Mouse (Mus musculus) forebrain, embryonic 11.5 days (tissue): ENCODE measurements around the gene Pabpn1. TPM values are rescaled to one million over a fixed set of nuclear protein-coding genes. Genes with fewer than 3 reads are reported as not detected.
"Not testable (repeated sequence)": the region's sequence is repeated elsewhere in the genome, so short reads cannot be mapped to it uniquely, and the experiment has no call there.

Experiments
- ATAC-seq: fragments of 200-750 bp; cut with Nextera tagmentation; replicated peaks from 2 replicates; pipeline ENCODE4 v1.8.0; 2017; ENCODE audit warnings: moderate TSS enrichment; ENCODE audit not compliant: low FRiP score
- DNase-seq: peaks from one replicate; pipeline ENCODE4 v3.0.0-alpha.2; 2017; ENCODE audit warnings: low spot score
- H3K27ac ChIP-seq: fragments of 300-500 bp; sonication (generic); 2 replicates; pipeline ENCODE4 v1.5.1; 2014; ENCODE audit warnings: low read depth, low read length
- H3K27me3 ChIP-seq: fragments of 300-500 bp; sonication (generic); 2 replicates; pipeline ENCODE4 v1.6.1; 2014; ENCODE audit warnings: mild to moderate bottlenecking, low read length, mixed read lengths; ENCODE audit not compliant: control insufficient read depth, insufficient read depth
- H3K36me3 ChIP-seq: fragments of 300-500 bp; sonication (generic); 2 replicates; pipeline ENCODE4 v1.6.1; 2014; ENCODE audit warnings: mild to moderate bottlenecking, low read length, moderate library complexity, mixed read lengths; ENCODE audit not compliant: control insufficient read depth, insufficient read depth
- H3K4me1 ChIP-seq: fragments of 300-500 bp; sonication (generic); replicated peaks from 2 replicates; pipeline ENCODE4 v1.6.1; 2014; ENCODE audit warnings: low read length, mixed read lengths; ENCODE audit not compliant: control insufficient read depth, insufficient read depth
- H3K4me2 ChIP-seq: fragments of 300-500 bp; sonication (generic); 2 replicates; pipeline ENCODE4 v1.6.1; 2014; ENCODE audit warnings: low read depth, mild to moderate bottlenecking, low read length, moderate library complexity, mixed read lengths; ENCODE audit not compliant: severe bottlenecking
- H3K4me3 ChIP-seq: fragments of 300-500 bp; sonication (generic); 2 replicates; pipeline ENCODE4 v1.5.1; 2014; ENCODE audit warnings: low read depth, low read length
- H3K9ac ChIP-seq: fragments of 300-500 bp; sonication (generic); 2 replicates; pipeline ENCODE4 v1.6.1; 2014; ENCODE audit warnings: low read length
- H3K9me3 ChIP-seq: fragments of 300-500 bp; sonication (generic); 2 replicates; pipeline ENCODE4 v1.6.1; 2016; ENCODE audit warnings: low read length, mixed read lengths; ENCODE audit not compliant: control insufficient read depth
- WGBS: fragments of 180-500 bp; shearing (Covaris S2); extraction: QIAGEN DNeasy Blood & Tissue Kit; methylation state at CpG from one replicate; pipeline ENCODE4 v1.1.7; 2014; 5-methylcytosine and 5-hydroxymethylcytosine counted together
- polyA plus RNA-seq: library from polyadenylated mRNA; unstranded; fragments of >200 nt; fragmentation: Nextera tagmentation; extraction: Ambion mirVana; gene quantifications from 2 replicates; pipeline ENCODE4 v1.2.1, GENCODE M21; 2014

Gene Pabpn1
- polyA plus RNA-seq, 1 experiment from 2014 or later: 182 TPM

- H3K27ac ChIP-seq: no peak overlapping the region
- H3K9me3 ChIP-seq: no peaks in the 10 kb centered on the region
- H3K4me1 ChIP-seq: no peaks in the 10 kb centered on the region
- DNase-seq (no peak), ATAC-seq (no peak)
- no peaks in the 10 kb centered on the region for H3K27me3 ChIP-seq
- H3K36me3 ChIP-seq: no peaks in the 10 kb centered on the region
- no peak overlapping the region for H3K4me3 ChIP-seq
- H3K9ac ChIP-seq: no peak overlapping the region
- 68% methylated on average over 2 of the region's 2 CpGs for WGBS
- H3K4me2 ChIP-seq: no peak overlapping the region
Observed at GRCm38 (mm10) chr14:54944939-54945338, 52.6 kb downstream of the Pabpn1 start.

GRCm38 (mm10) chr14:54945975-54946704 lies 53.8 kb downstream of the Pabpn1 start:
- Histone ChIP-seq H3K4me3 (no peak overlapping the region), H3K36me3 (no peaks in the 10 kb centered on the region), H3K27ac (no peak overlapping the region), H3K4me1 (no peaks in the 10 kb centered on the region), H3K4me2 (no peak overlapping the region), H3K9ac (no peak overlapping the region), H3K9me3 (no peaks in the 10 kb centered on the region), H3K27me3 (no peaks in the 10 kb centered on the region)
- WGBS: 85% methylated on average over 19 of the region's 19 CpGs
- no peak for DNase-seq
- ATAC-seq: no peak

GRCm38 (mm10) chr14:54947008-54947407 lies 54.7 kb downstream of the Pabpn1 start:
- WGBS: 86% methylated on average over 8 of the region's 11 CpGs

More at GRCm38 (mm10) chr14:54947008-54947407, 54.7 kb downstream of the Pabpn1 start:
- not testable (repeated sequence) for H3K9ac ChIP-seq, H3K9me3 ChIP-seq, H3K4me3 ChIP-seq, H3K4me2 ChIP-seq, H3K27ac ChIP-seq, ATAC-seq, DNase-seq, H3K4me1 ChIP-seq, H3K27me3 ChIP-seq, H3K36me3 ChIP-seq

Other genes starting within 250 kb of the Pabpn1 start
- gene 1700123O20Rik, start 206.3 kb upstream of the Pabpn1 start, polyA plus RNA-seq: 89.9 and 94.4 TPM in 2 replicates
- gene Acin1, start 205.6 kb upstream of the Pabpn1 start, polyA plus RNA-seq: 150 and 160 TPM in 2 replicates
- gene Gm29776, start 193.7 kb upstream of the Pabpn1 start, polyA plus RNA-seq: 0.17 and 0.23 TPM in 2 replicates
- not detected in 2 replicates for gene Cebpe, start 180.3 kb upstream of the Pabpn1 start, polyA plus RNA-seq
- 1.5 and 2.1 TPM in 2 replicates for gene Slc7a8, start 110.6 kb upstream of the Pabpn1 start, polyA plus RNA-seq
- gene Rnf212b, start 78.4 kb upstream of the Pabpn1 start, polyA plus RNA-seq: not detected in 2 replicates
- gene Homez, start 21.5 kb upstream of the Pabpn1 start, polyA plus RNA-seq: 15.7 and 16.1 TPM in 2 replicates
- gene Ppp1r3e, start 14.9 kb upstream of the Pabpn1 start, polyA plus RNA-seq: 0.69 and 1.4 TPM in 2 replicates
- 3.1 and 3.2 TPM in 2 replicates for gene Bcl2l2, start 9.1 kb upstream of the Pabpn1 start, polyA plus RNA-seq
- not detected in 2 replicates for gene Gm20521, start 9.1 kb upstream of the Pabpn1 start, polyA plus RNA-seq
- 44.4 and 51.8 TPM in 2 replicates for gene Slc22a17, start 20.6 kb downstream of the Pabpn1 start, polyA plus RNA-seq
- 39.4 and 41.8 TPM in 2 replicates for gene Efs, start 33.6 kb downstream of the Pabpn1 start, polyA plus RNA-seq
- gene Il25, start 40.2 kb downstream of the Pabpn1 start, polyA plus RNA-seq: not detected in 2 replicates
- 0.69 TPM in 1 of 2 replicates, not detected in the other for gene Cmtm5, start 43.8 kb downstream of the Pabpn1 start, polyA plus RNA-seq
- 0.32 TPM in 1 of 2 replicates, not detected in the other for gene Myh6, start 74.4 kb downstream of the Pabpn1 start, polyA plus RNA-seq
- not detected in 2 replicates for gene Gm17428, start 84.4 kb downstream of the Pabpn1 start, polyA plus RNA-seq
- 0.11 and 0.52 TPM in 2 replicates for gene Myh7, start 102.1 kb downstream of the Pabpn1 start, polyA plus RNA-seq
- 94.1 and 95.8 TPM in 2 replicates for gene Ngdn, start 123.0 kb downstream of the Pabpn1 start, polyA plus RNA-seq
- 15.9 TPM in 2 replicates for gene Zfhx2, start 199.8 kb downstream of the Pabpn1 start, polyA plus RNA-seq
- gene Thtpa, start 202.3 kb downstream of the Pabpn1 start, polyA plus RNA-seq: 28.6 and 31.1 TPM in 2 replicates
- 13.9 and 14.8 TPM in 2 replicates for gene Ap1g2, start 214.1 kb downstream of the Pabpn1 start, polyA plus RNA-seq
- gene Jph4, start 224.4 kb downstream of the Pabpn1 start, polyA plus RNA-seq: 2.9 and 3.7 TPM in 2 replicates